Mouse (Mus musculus): ENCODE results near the gene Rack1.

DNA sequence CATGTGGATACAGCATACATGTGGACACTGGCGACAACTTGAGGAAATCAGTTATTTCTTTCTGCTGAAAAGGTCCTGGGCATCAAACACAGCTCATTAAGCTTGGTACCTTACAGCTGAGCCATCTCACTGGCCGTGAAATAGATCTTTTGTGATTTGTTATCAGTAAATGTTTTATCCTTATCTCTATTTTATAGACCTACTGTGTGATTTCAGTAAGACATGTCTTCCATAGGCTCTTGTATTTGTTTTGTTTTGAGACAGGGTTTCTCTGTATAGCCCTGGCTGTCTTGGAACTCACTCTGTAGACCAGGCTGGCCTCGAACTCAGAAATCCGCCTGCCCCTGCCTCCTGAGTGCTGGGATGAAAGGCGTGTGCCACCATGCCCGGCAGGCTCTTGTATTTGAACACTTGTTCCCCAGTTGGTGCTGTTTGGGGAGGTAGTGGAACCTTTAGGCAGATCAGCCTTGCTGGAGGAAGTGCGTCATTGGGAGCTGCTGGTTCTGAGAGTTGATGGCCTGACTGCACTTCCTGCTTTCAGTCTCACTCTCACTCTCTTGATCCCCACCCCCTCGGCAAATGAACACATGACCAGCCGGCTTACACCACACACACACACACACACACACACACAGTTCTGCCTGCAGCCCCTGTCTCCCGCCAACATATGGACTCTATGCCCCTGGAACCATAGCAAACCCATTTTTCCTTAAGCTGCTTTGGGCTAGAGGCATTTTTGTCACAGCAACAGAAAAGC is 12.5 kb upstream of the Rack1 start:
- TF ChIP-seq CTCF (IDR thresholded peaks at IDR 0.05; ENCODE audit: low read depth, low read length) (no peak), POLR2A (IDR thresholded peaks at IDR 0.05; ENCODE audit: insufficient read depth, low read length) (no peak), EP300 (IDR thresholded peaks at IDR 0.05; ENCODE audit: insufficient read depth, low read depth, low read length) (no peak)

All from ES-Bruce4 (cell line).